Mouse (Mus musculus): ENCODE data around the gene Dclk1.

Gene Dclk1

DNA sequence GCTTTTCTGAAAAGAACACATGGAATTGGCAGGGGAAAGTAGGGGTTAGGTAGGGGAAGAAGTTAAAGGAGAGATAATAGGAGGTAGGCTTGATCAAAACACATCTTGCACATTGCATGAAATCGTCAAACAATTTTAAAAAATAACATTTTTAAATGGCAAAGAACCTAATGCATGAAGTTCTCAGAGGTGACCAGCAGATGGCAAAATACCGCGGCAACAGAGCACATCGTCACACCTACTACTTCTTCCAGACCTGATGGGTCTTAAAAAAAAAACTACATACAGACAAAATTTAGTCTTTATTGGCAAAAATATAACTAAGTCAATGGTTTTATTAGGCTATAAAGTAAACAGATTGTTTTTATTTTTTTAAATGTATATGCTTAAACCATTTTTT is 252.2 kb downstream of the Dclk1 start:
- DNase-seq (ENCODE audit: extremely low read depth, insufficient read length, low spot score) = no peak

GRCm38 (mm10) chr3:55495231-55495630 is 253.1 kb downstream of the Dclk1 start:
- no peak for DNase-seq (ENCODE audit: extremely low read depth, insufficient read length, low spot score)

DNA sequence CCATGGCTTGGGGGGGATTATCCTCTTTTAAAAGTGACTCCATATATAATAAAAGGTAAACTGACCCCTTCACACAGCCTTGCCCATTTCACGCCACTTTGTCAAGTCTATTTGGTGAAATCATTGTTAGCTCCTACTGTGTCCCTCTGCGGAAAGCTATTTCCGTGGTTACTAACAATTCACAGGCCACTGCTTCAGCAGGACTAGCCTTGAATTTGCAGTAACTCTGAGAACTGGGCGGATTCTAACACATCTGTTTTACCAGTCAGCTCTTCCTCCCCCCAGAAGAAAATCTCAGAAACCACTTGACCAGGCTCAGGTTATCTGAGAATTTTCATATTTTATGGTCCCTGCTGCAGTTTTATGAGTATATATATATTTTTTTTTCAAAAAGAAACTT is 253.7 kb downstream of the Dclk1 start:
- DNase-seq (ENCODE audit: extremely low read depth, insufficient read length, low spot score) = no peak

GRCm38 (mm10) chr3:55496462-55496941 is 254.3 kb downstream of the Dclk1 start:
- no peak for DNase-seq (ENCODE audit: extremely low read depth, insufficient read length, low spot score)

DNA sequence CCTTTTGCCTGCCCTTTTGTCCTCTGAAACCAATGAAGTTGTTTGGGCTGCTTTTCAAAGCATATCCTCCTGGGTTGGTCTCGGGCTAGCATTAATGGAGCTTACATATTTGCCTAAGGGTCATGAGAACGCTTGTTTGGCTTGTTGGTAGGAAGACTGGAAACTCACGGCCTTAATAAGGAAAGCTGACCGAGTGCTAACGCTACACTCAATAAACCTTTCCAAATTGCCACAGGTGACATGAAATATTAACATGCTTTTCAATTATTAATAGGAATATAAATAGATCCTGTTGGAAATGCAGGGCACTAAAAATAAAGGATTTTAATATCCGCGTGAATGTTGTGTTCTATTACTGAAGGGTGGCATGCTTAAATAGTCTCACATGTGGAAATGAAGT is 257.1 kb downstream of the Dclk1 start:
- no peak for DNase-seq (ENCODE audit: extremely low read depth, insufficient read length, low spot score)

- DNase-seq (ENCODE audit: extremely low read depth, insufficient read length, low spot score) = no peak
Measured at GRCm38 (mm10) chr3:55510198-55510597, 268.0 kb downstream of the Dclk1 start.

- no peak for DNase-seq (ENCODE audit: extremely low read depth, insufficient read length, low spot score)
Measured at GRCm38 (mm10) chr3:55511658-55512057, 269.5 kb downstream of the Dclk1 start.

- no peak for DNase-seq (ENCODE audit: extremely low read depth, insufficient read length, low spot score)
Measured at GRCm38 (mm10) chr3:55515966-55516365, 273.8 kb downstream of the Dclk1 start.

DNA sequence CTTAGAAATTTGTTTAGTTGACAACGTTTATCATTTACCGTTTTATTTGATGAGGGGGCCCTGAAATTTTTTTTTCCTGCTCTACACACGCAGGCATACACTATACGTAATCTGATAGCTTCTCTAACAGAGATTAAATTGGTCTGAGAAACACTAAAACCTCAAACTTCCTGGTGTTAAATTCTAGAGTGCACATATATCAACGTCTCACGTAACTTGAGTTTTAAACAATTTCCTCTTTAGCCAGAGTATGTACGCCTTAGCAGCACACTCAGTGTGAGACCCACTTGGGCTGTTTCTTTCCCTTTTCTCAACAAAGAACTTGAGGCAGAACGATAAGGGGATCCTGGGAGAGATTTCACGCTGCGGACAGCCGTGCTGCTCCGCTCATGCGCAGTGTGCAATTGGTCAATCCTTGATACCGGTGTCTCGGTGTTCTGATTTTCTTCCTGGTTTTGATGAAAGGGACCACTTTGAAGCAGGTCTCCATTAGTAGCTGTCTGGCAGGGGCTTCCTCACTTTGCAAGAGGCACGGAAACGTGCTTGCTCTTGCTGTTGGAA is 275.4 kb downstream of the Dclk1 start:
- DNase-seq (ENCODE audit: extremely low read depth, insufficient read length, low spot score) = no peak

GRCm38 (mm10) chr3:55520240-55521180 is 278.3 kb downstream of the Dclk1 start:
- peak; percentile 13 for DNase-seq (ENCODE audit: extremely low read depth, insufficient read length, low spot score)

DNA sequence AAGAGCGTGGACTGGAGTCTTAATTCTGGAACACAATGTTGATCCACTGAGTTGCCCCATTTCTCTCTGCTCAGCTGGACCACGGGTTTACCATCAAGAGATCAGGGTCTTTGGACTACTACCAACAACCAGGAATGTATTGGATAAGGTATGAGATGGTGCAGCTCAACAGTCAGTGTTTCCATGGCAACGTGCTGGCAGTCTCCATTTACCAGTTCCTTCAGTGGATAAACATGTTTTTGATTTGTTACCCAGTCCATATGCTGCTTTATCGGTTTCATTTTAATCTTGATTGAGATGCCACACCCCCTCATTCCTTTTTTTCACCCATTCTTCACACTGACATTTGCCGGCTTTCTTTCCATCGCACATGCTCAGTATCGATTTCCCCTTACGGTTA is 279.6 kb downstream of the Dclk1 start:
- DNase-seq (ENCODE audit: extremely low read depth, insufficient read length, low spot score) = no peak

- DNase-seq (ENCODE audit: extremely low read depth, insufficient read length, low spot score) = no peak
Measured at GRCm38 (mm10) chr3:55523224-55523623, 281.1 kb downstream of the Dclk1 start.

DNA sequence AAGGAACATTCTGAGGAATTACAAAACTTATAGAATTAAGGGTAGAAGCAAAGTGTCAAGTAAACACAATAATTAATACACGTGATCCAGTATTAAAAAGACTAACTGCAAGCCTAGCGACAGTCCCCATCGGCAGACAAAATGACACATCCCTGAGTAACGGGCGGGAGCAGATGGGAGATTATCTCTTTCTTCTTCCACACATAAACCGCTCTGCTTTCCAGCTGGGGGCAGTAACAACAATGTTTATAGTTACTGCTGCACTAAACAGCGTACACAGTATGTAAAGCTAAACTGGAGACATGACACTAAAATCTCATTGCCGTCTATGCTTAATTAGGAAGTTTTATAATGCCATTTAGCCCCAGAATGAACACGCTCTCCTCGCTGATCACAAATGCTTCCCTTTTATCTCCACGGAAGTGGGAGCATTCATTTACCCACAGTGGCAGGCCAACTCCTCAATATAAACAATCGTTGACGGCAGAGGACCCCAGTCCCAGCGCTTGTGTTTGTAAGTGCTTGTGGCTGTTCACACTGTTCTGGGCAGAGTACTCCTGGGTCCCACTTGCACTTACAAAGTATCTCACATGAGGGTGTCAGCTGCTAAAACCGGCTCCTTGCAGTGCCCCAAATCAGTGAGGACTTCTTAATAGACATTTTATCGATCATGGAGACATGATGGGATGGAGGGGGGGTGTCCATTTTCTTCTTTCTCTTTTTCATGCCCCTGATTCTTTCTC is 281.7 kb downstream of the Dclk1 start:
- no peak for DNase-seq (ENCODE audit: extremely low read depth, insufficient read length, low spot score)

GRCm38 (mm10) chr3:55524491-55525195 is 282.5 kb downstream of the Dclk1 start:
- DNase-seq (ENCODE audit: extremely low read depth, insufficient read length, low spot score) = no peak

DNA sequence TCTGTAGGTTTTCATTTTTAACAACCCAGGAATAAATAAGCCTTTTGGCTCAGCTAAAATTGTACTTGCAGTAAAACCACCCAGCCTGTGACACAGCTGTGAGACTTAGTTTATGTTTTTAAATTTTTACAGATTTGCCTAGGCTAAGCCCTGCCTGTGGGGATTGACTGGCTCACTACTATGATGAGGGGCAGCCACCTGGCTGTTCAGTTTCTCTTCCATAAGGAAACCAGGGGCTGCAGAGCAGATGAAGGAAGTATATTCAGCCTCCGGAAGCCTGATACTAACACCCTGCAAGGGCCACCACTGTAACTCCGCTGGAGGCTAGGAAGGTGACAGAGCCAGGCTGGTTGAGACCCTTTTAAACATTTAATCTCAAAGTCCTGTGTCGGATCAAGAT is 284.3 kb downstream of the Dclk1 start:
- no peak for DNase-seq (ENCODE audit: extremely low read depth, insufficient read length, low spot score)

DNA sequence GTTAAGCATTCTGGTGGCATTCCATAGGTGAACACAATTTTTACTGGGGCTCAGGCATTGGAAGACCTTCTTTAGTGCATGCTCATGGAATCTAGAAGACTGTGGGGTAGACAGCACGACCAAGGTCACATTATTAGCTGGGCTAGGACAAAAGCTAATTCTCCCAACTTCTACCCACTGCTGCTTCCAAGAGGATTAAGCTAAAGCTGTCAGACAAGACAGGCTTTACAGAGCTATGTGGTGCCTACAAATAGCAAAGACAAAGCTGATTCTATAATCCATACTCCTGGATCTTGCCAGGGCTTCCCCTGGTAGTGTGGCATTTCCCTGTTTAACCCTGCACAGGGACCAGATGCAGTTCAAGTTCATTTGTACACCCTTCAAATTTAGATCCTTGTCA is 285.4 kb downstream of the Dclk1 start:
- no peak for DNase-seq (ENCODE audit: extremely low read depth, insufficient read length, low spot score)

GRCm38 (mm10) chr3:55528012-55528411 is 285.8 kb downstream of the Dclk1 start:
- DNase-seq (ENCODE audit: extremely low read depth, insufficient read length, low spot score) = no peak

GRCm38 (mm10) chr3:55529414-55529813 is 287.2 kb downstream of the Dclk1 start:
- DNase-seq (ENCODE audit: extremely low read depth, insufficient read length, low spot score) = no peak

DNA sequence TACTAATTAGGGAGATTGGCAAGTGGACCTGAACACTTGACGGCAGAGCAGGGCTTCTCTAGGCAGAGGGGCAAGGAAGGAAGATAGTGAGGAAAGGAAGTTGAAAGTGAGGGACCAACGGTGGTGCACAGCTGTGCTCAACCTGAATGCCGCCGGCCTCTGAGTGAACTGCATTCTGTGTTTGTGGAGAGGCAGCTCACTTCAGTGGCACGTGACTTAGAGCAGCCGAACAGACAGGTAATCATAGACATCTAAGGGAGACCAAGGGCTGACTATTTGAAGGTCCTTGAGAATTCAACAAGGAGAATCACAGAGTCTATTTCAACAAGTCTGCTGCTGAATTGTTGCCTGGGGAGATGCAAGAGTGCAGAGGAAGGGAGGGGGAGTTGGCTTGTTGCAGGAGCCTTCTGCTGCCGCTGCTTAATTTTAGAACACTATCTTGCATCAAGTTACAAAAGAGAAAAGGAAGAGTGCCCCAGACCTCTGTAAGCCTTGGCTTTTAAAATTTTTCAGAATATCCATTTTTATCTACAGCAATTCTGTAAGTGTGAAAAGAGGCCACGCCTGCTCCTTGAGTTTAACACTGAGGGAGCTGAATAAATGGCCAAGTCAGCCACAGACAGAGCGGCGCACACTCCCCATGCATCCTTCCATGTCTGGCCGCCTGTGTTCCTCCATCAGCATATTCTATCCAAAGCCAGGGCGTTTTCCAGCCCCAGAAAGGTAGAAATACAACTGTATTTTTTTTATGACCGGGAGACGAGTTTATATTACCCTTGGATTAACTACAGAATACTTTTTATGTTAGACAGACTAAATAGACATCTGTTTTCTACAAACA is 289.3 kb downstream of the Dclk1 start:
- no peak for DNase-seq (ENCODE audit: extremely low read depth, insufficient read length, low spot score)
